Mouse (Mus musculus): ENCODE results near the gene Cfap157. TPM values are rescaled to one million over a fixed set of nuclear protein-coding genes. Genes with fewer than 3 reads are reported as not detected.

Cfap157 gene
- polyA plus RNA-seq, 1 experiment from 2014 or later = 1.2 TPM

DNA sequence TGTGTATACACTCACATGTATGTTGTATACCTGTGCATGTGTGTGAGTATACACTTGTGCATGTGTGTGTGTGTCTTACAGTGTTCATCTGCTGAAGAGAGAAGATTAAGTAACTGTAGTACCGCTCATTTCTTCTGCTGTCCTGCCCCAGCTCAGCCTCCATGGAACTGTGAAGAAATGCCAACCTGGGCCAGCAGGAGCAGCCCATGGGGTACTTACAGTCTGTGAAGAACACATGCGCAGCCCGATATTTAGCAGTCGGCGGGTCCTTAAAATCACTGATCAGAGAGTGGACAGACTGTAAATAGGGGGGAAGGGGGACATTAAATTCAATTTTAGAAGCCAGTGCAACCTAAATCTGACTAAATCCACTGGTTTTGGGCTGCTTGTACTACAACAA lies 34.0 kb upstream of the Cfap157 start:
- WGBS = 95% methylated on average over 5 of the region's 5 CpGs
- no peak for ATAC-seq
- Histone ChIP-seq H3K4me2 (ENCODE audit: low read depth, low read length) (no peak overlapping the region), H3K36me3 (ENCODE audit: control insufficient read depth, insufficient read depth, low read length) (no peaks in the 10 kb centered on the region; the same call in 1 of the 2 replicates), H3K27me3 (replicated peaks; ENCODE audit: control insufficient read depth, insufficient read depth, low read length) (no peaks in the 10 kb centered on the region), H3K9me3 (ENCODE audit: control insufficient read depth, low read length) (no peaks in the 10 kb centered on the region), H3K4me1 (ENCODE audit: control insufficient read depth, insufficient read depth, low read length) (peaks cover 6% of the 10 kb centered on the region), H3K9ac (ENCODE audit: low read depth, low read length) (no peak overlapping the region), H3K4me3 (ENCODE audit: low read length) (no peak overlapping the region), H3K27ac (ENCODE audit: low read length) (no peak overlapping the region)

DNA sequence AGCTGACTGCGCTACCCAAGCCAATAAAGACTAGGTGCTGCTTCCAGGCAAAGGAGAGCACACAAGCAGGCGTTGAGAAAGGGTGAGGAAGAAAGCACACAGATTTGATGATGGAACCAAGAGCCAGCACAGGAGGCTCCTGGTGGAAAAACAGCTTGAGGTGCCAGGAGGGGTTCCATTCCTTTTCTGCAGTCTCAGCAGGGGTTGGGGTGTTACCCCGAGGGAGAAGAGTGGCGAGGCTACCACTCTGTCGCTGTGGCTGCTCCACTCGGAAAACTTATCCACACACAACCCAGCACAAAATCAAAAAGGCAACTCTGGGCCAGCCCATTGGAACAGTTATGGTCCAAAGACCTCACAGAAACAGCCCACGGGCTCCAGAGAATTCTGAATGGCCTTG lies 33.4 kb upstream of the Cfap157 start:
- no peak for ATAC-seq
- 72% methylated on average over 7 of the region's 7 CpGs for WGBS
- H3K36me3 ChIP-seq (ENCODE audit: control insufficient read depth, insufficient read depth, low read length) = no peaks in the 10 kb centered on the region; the same call in 1 of the 2 replicates

DNA sequence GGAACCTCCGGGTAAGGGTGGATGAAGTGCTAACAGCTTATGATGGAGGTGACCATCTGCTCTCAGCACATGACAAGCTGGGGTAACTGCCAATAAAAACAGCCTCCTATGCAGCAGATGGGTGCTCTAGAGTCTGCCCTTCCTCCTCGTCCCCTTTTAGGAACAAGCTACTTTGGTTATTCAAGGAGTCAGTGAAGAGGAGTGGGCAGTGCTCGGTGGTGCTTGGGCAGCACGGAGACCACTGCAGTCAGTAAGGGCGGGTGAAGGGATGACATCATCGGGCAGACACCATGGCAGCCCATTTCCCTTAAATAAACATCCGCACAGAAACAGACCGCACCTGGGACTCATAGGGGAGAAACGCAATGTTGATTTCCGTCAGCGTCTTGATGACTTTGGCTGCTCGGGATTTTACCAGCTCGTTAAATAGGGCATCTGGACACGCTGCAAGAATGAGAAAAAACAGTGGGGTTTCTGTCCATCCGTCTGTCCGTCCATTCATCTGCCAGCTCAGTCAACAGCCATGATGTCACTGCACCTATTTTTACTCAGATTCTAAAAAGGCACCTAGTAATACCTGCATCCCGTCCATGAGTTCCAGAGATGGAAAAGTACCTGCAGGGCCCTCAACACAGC lies 32.8 kb upstream of the Cfap157 start:
- Histone ChIP-seq H3K4me1 (ENCODE audit: control insufficient read depth, insufficient read depth, low read length) (0 out of 2 replicates have a peak, but pooled peaks cover 2% of the 10 kb centered on the region), H3K27ac (ENCODE audit: low read length) (peak overlapping the region; percentile 6; the same call in 1 of the 2 replicates), H3K9me3 (ENCODE audit: control insufficient read depth, low read length) (no peaks in the 10 kb centered on the region), H3K36me3 (ENCODE audit: control insufficient read depth, insufficient read depth, low read length) (no peaks in the 10 kb centered on the region; the same call in 1 of the 2 replicates), H3K4me3 (ENCODE audit: low read length) (no peak overlapping the region), H3K27me3 (replicated peaks; ENCODE audit: control insufficient read depth, insufficient read depth, low read length) (no peaks in the 10 kb centered on the region), H3K9ac (ENCODE audit: low read depth, low read length) (no peak overlapping the region), H3K4me2 (ENCODE audit: low read depth, low read length) (0 out of 2 replicates have a peak overlapping the region, but pooled peaks have one; percentile 2)
- ATAC-seq = no peak
- WGBS = 29% methylated on average over 17 of the region's 17 CpGs

More for the DNA sequence above, 33.4 kb upstream of the Cfap157 start:
- Histone ChIP-seq H3K9ac (ENCODE audit: low read depth, low read length) (no peak overlapping the region), H3K27ac (ENCODE audit: low read length) (peak overlapping the region; percentile 6; the same call in 1 of the 2 replicates), H3K4me1 (ENCODE audit: control insufficient read depth, insufficient read depth, low read length) (0 out of 2 replicates have a peak, but pooled peaks cover 2% of the 10 kb centered on the region), H3K27me3 (replicated peaks; ENCODE audit: control insufficient read depth, insufficient read depth, low read length) (no peaks in the 10 kb centered on the region), H3K4me3 (ENCODE audit: low read length) (no peak overlapping the region), H3K4me2 (ENCODE audit: low read depth, low read length) (no peak overlapping the region), H3K9me3 (ENCODE audit: control insufficient read depth, low read length) (no peaks in the 10 kb centered on the region)

DNA sequence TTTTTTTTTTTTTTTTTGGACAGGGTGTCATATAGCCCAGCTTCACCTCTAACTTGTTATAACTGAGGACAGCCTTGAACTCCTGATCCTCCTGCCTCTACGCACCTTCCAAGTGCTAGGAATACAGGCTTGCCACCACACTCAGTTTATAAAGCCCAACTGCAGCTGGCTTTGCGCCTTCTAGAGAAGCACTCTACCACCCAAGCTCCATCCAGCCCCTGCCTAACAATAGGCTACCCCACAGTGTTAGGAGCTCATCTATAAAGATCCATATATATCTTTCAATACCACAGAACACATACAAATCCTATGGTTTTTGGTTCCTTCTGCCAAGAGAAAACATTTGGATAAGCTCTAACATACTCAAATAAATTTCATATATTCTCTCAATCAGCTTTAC lies 32.3 kb upstream of the Cfap157 start:
- no peak overlapping the region for H3K27ac ChIP-seq (ENCODE audit: low read length)
- H3K9ac ChIP-seq (ENCODE audit: low read depth, low read length) = no peak overlapping the region
- H3K9me3 ChIP-seq (ENCODE audit: control insufficient read depth, low read length) = no peaks in the 10 kb centered on the region
- 0 out of 2 replicates have a peak, but pooled peaks cover 2% of the 10 kb centered on the region for H3K4me1 ChIP-seq (ENCODE audit: control insufficient read depth, insufficient read depth, low read length)
- H3K36me3 ChIP-seq (ENCODE audit: control insufficient read depth, insufficient read depth, low read length) = no peaks in the 10 kb centered on the region; the same call in 1 of the 2 replicates
- no peaks in the 10 kb centered on the region for H3K27me3 ChIP-seq (replicated peaks; ENCODE audit: control insufficient read depth, insufficient read depth, low read length)
- H3K4me2 ChIP-seq (ENCODE audit: low read depth, low read length) = no peak overlapping the region
- 85% methylated on average over 2 of the region's 2 CpGs for WGBS
- H3K4me3 ChIP-seq (ENCODE audit: low read length) = no peak overlapping the region
- ATAC-seq = no peak

DNA sequence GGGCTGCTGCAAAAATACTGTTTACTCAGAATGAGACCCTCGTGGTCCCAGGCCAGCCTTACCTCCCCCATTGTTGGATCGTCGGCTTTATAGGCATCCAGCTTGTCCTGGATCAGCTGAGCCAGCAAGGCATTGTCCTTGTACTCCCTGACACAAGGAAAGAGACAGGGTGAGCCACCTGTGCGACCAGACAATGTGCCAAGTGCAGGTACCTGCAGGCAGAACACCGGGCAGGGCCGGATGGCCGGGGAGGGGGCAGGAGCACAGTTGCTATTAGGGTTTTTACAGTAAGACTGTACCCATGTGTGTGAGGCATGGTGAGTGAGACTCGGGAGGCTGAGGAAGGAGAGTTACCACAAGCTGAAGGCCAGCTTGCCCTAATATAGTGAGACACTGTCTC lies 27.7 kb upstream of the Cfap157 start:
- H3K4me2 ChIP-seq (ENCODE audit: low read depth, low read length) = no peak overlapping the region
- H3K4me1 ChIP-seq (ENCODE audit: control insufficient read depth, insufficient read depth, low read length) = 0 out of 2 replicates have a peak, but pooled peaks cover 6% of the 10 kb centered on the region
- H3K27ac ChIP-seq (ENCODE audit: low read length) = no peak overlapping the region
- ATAC-seq = no peak
- no peaks in the 10 kb centered on the region for H3K27me3 ChIP-seq (replicated peaks; ENCODE audit: control insufficient read depth, insufficient read depth, low read length)
- 0 out of 2 replicates have a peak, but pooled peaks cover 4% of the 10 kb centered on the region for H3K9me3 ChIP-seq (ENCODE audit: control insufficient read depth, low read length)
- H3K36me3 ChIP-seq (ENCODE audit: control insufficient read depth, insufficient read depth, low read length) = no peaks in the 10 kb centered on the region; the same call in 1 of the 2 replicates
- 77% methylated on average over 8 of the region's 8 CpGs for WGBS
- H3K4me3 ChIP-seq (ENCODE audit: low read length) = no peak overlapping the region
- H3K9ac ChIP-seq (ENCODE audit: low read depth, low read length) = no peak overlapping the region

DNA sequence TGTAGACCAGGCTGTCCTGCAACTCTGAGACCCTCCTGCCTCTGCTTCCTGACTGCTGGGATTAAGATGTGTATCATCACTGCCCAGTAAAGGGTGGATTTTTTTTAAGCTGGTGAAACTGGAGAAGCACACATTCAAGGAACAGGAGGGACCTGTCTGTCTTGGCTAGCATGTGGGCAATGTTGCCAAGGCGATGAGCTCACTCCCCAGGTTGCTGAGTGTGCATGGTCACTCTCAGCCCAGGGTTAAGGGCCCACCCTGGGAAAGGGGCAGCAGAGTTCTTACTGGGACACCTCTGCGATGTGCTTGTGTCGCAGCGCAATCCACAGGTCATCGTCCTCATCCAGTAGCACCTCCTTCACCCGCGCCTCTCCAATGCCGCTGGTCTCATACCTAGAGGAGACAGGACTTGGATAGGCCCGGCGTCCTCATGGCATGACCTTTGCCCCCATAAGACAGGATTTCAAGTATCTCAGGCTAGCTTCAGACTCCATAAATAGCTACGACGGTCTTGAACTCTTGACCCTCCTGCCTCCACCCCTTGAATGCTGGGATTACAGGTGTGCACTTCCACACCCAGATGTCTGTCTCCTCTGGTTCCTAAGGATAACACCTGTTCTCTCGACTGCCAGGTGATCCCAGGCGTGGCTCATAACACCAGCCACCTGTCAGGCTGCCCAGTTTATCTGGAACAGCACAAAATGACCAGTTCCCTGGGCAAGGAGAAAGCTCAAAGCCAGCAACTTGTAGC lies 24.8 kb upstream of the Cfap157 start:
- H3K27ac ChIP-seq (ENCODE audit: low read length) = no peak overlapping the region
- H3K4me1 ChIP-seq (ENCODE audit: control insufficient read depth, insufficient read depth, low read length) = 0 out of 2 replicates have a peak, but pooled peaks cover 5% of the 10 kb centered on the region
- no peak overlapping the region for H3K4me3 ChIP-seq (ENCODE audit: low read length)
- H3K4me2 ChIP-seq (ENCODE audit: low read depth, low read length) = no peak overlapping the region
- peak; percentile 90 for ATAC-seq
- H3K9ac ChIP-seq (ENCODE audit: low read depth, low read length) = no peak overlapping the region
- 77% methylated on average over 14 of the region's 14 CpGs for WGBS
- 0 out of 2 replicates have a peak, but pooled peaks cover 4% of the 10 kb centered on the region for H3K9me3 ChIP-seq (ENCODE audit: control insufficient read depth, low read length)
- no peaks in the 10 kb centered on the region for H3K27me3 ChIP-seq (replicated peaks; ENCODE audit: control insufficient read depth, insufficient read depth, low read length)
- 0 out of 2 replicates have a peak, but pooled peaks cover 5% of the 10 kb centered on the region for H3K36me3 ChIP-seq (ENCODE audit: control insufficient read depth, insufficient read depth, low read length)

DNA sequence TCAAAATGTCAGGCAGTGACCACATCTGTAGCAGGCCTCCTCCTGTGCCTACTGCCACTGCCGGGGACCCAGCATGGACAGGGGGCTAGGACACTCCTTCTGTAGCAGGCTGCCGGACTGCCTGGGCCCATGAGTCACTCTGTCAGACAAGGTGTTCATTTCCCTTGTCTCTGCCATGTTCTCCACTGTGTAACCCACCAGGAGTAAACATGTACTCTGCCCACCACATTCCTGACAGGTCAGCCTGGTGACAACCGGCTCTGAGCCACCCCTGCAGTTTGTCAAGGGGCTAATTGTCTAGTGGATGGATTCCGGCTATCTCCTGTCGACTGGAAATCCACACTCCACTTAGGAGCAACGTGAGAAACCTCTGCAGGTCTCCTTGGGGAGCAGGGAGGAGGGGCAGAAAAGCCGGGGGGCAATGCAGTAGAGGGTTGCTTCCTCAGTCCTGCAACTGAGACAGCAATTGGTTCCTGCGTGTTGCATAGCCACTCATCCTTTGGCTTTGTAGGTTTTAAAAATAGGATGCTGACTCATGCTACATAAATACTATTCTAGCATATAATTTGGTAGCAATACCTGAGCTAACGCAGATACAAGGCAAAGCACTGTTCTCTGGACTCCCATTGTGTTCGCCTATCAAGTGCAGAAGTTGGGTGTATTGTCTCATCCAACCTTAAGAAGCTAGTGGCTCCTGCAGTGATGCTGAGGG lies 14.2 kb upstream of the Cfap157 start:
- H3K27me3 ChIP-seq (replicated peaks; ENCODE audit: control insufficient read depth, insufficient read depth, low read length) = no peaks in the 10 kb centered on the region
- 55% methylated on average over 10 of the region's 10 CpGs for WGBS
- no peak for ATAC-seq
- no peak overlapping the region for H3K27ac ChIP-seq (ENCODE audit: low read length)
- no peak overlapping the region for H3K4me3 ChIP-seq (ENCODE audit: low read length)
- H3K9ac ChIP-seq (ENCODE audit: low read depth, low read length) = no peak overlapping the region
- H3K36me3 ChIP-seq (ENCODE audit: control insufficient read depth, insufficient read depth, low read length) = no peaks in the 10 kb centered on the region
- H3K4me1 ChIP-seq (ENCODE audit: control insufficient read depth, insufficient read depth, low read length) = no peaks in the 10 kb centered on the region
- no peaks in the 10 kb centered on the region for H3K9me3 ChIP-seq (ENCODE audit: control insufficient read depth, low read length)
- H3K4me2 ChIP-seq (ENCODE audit: low read depth, low read length) = no peak overlapping the region

DNA sequence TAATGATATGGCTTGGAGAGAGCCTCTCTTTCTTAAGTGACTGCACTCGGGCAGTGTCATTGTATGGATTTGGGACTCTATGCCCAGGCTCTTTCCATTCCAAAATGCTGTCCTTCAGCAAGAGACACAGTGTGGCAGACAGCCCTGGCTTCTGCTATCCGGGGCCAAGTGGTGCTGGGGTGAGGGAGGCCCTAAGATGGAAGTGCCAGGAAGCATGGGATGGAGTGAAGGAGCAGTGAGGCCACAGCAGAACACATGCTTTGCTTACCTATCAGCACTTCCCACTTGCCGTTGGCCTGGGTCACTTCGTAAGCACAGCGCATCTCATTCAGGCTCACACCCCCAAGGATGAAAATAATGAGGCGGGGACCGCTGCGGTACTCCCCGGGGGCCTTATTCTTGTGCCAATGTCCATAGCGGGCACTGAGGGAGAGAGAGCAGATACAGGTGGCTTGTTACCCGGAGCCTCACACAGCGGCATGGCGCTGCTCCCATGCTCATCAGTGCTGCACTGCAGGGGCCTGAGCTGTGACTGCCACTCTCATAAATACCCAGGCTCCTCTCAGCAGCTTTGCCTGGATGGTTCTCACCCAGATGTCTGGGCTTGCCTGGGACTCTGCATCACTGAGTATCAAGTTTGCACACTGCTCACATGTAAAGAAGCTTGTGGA lies 11.7 kb upstream of the Cfap157 start:
- WGBS = 86% methylated on average over 13 of the region's 13 CpGs

More for the DNA sequence above, 11.7 kb upstream of the Cfap157 start:
- no peak overlapping the region for H3K27ac ChIP-seq (ENCODE audit: low read length)
- no peak overlapping the region for H3K4me3 ChIP-seq (ENCODE audit: low read length)
- no peak for ATAC-seq
- no peaks in the 10 kb centered on the region for H3K9me3 ChIP-seq (ENCODE audit: control insufficient read depth, low read length)
- H3K4me2 ChIP-seq (ENCODE audit: low read depth, low read length) = no peak overlapping the region
- H3K4me1 ChIP-seq (ENCODE audit: control insufficient read depth, insufficient read depth, low read length) = no peaks in the 10 kb centered on the region
- no peaks in the 10 kb centered on the region for H3K36me3 ChIP-seq (ENCODE audit: control insufficient read depth, insufficient read depth, low read length)
- H3K9ac ChIP-seq (ENCODE audit: low read depth, low read length) = no peak overlapping the region
- H3K27me3 ChIP-seq (replicated peaks; ENCODE audit: control insufficient read depth, insufficient read depth, low read length) = no peaks in the 10 kb centered on the region
